Mouse (Mus musculus): ENCODE measurements around the gene Mink1.
"Not testable (repeated sequence)": the region's sequence is repeated elsewhere in the genome, so short reads cannot be mapped to it uniquely, and the experiment has no call there.

The Mink1 gene

DNA sequence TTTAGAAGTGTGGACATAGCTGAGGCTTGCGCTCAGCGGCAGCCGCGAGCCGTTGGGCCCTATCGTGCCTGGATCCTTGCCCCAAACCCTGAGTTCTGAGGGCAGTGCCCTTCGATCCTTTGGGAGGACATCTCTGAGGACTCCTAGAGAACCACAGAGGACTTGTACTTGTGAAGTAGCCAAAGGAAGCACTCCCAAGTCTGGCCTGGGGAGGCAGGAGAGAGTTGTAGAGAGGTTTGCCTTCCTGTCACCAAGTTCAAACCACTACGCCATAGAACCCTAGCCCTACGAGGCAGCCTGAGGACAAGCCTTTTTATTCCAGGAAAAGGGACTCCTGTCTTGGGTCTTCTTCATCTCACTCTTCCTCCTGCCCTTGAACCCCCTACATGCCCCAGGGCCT lies 5.1 kb upstream of the Mink1 start:
- DNase-seq (ENCODE audit: low read depth, low spot score), result no peak

DNA sequence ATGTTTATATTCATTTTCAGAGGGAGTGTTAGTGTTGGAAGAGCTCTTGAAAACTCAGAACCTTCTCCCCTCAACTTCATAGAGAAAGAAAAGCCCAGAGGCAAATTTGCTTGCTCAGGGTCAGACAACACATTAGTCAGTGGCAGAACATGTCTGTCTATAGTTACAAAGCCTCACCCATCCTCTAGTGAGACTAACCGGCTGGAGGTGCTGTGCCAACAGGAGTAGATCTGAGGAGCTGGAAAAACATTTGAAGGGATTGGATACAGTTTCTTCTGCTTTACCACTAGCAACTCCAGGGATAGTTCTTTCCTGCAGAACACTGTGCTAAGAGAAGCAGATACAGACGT lies 769 bp upstream of the Mink1 start:
- no peak for DNase-seq (ENCODE audit: low read depth, low spot score)

DNA sequence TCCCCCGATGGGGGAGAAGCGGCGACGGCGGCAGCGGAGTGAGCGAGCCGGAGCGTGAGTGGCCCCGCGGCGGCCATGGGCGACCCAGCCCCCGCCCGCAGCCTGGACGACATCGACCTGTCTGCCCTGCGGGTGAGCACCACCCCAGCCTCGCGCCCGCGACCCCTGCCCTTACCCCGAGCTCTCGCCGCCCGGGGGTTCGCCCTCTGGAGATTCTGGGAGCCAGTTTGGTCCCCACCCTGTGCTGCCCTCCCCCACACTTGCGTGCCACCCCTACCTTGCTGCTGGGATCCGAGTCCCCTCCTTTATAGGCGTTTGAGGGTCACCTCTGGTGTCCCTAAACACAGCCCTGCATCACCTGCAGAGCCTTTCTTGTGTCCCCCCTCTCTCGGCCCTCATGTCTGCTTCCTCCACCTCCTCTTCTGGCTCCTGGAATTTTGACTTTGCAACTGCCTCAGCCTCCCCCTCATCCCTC lies 351 bp downstream of the Mink1 start:
- DNase-seq (ENCODE audit: low read depth, low spot score), result peak; percentile 9

DNA sequence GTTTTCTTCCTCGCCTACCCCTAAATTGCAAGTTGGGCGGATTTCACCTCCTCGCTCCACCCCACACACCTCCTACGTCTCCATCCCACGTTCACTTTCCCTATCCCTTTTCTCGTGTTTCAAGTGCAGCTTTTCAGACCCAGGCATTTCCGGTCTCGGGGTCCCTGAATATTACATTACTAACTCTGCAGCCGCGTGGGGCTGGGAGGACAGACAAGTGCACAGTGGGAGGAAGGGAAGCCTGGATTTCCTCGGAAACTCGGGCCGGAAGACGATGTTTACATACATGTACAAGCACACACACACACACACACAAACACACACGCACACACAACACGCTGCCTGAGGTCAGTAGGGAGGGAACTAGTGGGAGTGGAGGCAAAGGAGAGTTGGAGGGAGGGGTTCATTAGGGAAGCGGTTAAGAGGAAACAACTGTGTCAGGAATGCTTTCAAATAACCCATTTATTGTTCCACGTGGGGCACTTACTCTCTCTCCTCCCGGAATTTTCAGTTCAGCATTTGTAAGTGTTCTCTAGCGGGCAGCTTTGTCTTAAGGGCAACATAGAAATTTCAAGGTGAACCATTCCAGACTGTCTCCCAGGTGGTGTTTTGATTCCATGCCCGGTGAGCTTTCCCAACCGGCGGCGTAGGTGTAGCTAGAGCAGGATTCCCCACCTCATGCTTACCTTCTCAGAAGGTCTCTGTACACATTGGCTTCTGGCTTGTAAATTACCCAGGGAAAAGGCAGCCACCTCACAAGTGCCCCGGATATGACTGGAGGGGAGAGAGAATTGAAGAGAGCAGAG lies 992 bp downstream of the Mink1 start:
- peak; percentile 26 for DNase-seq (ENCODE audit: low read depth, low spot score)

DNA sequence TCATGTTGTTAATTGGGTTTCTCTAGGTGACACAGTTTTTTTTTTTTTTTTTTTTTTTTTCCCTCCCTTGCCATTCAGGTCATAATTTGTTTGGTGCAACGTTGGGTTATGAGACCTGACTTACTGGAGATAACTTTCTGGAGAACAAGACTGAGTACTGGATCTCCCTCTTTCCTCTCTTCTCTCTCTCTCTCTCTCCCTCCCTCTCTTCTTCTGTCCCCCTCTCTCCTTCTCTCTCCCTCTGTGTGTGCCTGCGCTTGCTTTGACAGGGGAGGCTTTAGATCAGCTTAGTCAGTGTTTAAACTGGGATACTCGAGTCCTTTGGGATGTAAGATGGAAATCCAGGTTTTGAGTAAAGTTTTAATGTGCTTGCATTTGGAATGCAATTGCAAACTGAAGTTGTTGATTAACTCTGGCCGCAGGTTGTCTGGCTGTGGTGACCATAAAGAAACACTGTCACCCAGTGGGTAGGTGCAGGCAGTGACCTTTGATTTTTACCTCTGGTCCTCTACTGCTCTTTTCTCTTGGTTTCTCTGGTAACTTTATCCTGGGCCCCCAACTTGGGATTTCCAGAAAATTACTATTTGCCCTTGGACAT lies 1.7 kb downstream of the Mink1 start:
- no peak for DNase-seq (ENCODE audit: low read depth, low spot score)

DNA sequence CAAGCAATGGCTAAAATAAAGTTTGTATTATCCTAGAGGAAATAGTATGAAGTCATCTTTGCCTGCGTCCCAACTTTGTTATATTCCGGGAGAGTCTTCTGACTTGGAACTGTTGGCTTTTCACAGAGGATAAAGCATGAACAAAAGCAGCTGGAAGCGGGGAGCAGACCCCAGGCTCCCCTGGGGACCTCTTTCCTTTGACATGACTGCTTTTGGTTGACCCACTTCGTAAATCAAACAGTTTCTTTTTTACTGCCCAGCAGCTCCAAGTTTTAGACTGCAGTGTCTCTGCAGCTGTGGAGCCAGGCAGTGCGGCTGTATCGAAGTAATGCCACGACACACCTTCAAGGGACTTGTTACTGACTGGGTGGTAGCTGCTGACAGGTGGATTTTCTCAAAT lies 3.9 kb downstream of the Mink1 start:
- peak; percentile 13 for DNase-seq (ENCODE audit: low read depth, low spot score)

DNA sequence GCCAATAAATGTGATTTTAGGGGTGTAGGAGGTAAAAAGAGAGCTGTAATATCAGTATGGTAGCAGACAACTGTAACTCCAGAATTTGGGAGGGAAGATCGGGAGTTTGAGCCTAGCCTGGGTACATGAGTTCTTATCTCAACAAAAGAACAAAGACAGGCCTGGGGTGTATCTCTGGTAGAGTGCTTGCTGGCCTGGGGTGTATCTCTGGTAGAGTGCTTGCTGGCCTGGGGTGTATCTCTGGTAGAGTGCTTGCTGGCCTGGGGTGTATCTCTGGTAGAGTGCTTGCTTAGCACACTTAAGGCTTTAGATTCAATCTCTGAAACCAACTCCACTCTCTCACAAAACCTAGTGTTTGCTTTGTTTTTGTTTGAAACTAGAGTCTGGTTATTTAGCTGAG lies 7.9 kb downstream of the Mink1 start:
- not testable (repeated sequence) for DNase-seq (ENCODE audit: low read depth, low spot score)

DNA sequence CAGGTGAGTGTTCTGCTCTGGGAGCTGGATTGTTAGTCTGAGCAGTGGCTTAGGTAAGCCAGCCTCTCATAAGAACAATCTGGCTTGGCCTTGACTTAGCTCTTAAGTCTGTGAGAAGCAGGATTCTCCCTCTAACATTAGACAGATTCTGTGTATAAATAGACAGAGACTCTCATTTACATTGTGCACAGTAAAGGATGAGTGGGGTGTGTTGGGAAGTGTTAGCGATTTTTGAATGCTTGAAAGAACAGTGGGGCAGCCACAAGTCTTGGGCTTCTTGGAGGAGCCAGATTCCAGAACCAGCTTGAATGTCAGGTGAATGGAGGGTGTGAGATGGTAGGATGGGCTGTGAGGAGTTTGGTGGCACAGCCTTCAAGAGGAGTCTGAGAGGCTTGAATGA lies 9.0 kb downstream of the Mink1 start:
- DNase-seq (ENCODE audit: low read depth, low spot score), result no peak

DNA sequence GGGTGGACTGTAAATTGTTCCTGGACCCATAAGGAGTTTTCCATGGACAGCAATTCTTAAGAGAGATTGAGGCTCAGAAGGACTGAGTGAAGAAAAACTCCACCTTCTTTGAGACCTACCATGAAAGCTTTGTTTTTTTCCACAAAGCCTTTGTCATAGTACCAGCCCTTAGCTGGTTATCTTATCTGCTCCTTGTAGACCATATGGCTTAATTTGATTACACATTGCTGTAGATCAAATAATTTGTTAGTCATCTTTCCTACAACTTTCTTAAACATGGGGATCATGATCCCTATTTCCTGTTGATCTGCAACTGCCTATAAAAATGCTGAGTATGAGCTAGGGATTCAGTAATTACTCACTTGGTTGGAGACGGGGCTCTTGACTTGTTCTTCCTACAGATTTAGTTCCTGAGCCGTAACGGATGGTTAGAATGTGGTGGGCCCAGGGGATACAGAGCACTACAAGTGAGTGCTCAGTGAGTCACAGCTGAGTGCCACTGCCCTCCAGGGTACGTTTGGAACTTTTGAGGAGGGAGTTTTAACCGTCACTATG lies 9.7 kb downstream of the Mink1 start:
- DNase-seq (ENCODE audit: low read depth, low spot score), result no peak

DNA sequence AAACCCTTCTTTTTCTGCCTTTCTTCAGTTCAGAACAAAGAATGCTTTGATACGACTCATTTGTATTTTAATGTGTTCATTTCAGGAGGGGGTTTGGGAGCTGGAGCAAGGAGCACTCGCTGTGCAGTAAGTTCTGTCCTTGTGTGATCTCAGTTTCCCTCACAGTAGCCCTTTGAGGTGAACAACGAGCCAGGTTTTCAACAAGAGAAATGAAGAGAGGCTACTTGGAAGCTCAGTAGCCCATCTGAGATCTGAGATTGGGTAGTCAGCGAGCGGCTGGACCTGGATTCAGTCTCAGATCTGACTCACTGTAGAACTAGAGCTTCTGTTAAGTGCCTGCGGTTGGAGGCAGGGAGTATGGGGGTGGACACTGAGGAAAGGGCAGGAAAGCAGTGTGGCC lies 11.2 kb downstream of the Mink1 start:
- DNase-seq (ENCODE audit: low read depth, low spot score), result no peak

DNA sequence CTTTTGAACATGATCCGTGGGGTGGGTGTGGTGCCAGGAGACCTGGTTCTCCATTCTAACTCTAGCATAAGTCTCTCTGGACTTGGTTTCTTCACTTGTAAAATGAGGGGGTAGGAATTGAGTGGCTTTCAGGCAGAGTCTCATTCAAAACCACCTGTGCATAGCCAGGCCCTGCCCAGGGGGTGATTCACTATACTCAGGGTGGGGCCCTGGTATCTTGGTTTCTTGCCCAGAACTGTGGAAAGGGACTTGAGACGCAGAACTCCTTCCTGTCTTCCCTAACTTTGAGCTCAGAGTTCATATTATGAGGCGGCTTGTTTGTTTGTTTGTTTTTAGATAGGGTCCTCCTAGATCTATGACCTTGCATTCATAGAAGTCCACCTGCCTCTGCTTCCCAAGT lies 14.5 kb downstream of the Mink1 start:
- DNase-seq (ENCODE audit: low read depth, low spot score), result no peak

DNA sequence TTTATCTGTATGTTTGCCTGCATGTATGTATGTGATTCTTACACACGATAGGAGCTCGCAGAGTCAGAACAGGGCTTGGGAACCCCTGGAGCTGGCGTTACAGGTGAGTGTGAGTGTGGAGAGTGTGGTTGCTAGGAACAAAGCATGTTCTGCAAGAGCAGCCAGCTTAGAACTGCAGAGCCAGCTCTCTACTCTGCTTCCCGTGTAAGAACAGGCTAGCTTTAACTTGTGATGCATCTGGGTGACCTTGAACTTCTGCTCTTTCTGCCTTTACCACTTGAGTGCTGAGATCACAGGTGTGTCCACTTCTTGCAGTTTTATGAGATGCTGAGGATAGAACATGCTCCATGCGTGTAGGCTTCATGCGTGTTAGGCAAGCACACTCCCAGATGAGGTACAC lies 16.3 kb downstream of the Mink1 start:
- DNase-seq (ENCODE audit: low read depth, low spot score), result no peak

DNA sequence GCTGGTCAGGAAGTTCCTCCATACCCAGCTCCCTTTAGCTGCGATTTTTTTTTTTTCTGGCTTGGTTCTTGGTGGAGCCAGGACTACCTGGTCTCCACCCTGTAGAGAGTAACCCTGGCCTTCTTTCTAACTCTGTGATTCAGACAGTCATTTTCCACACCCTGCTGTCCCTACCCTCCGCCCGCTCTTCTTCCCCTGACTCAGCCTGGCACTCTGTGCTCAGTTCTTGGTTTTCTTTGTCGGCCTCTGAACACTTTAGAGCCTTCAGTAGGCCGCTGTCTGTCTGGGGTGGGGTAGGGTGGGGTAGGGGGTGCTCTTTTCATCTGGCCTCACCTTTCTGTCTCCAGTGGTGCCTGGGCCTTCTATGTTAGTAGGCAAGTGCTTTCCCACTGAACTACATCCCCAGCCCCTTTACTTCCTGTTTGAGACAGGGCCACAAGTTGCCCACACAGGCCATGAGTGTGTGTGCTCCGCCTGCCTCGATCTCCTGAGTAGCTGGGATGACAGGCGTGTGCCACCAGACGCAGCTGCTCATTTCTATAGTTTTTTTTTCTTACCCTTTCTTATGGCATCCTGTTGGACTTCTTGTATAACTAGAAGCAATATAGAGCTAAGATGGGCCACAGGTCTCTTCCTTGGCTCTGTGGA lies 17.2 kb downstream of the Mink1 start:
- DNase-seq (ENCODE audit: low read depth, low spot score), result no peak

DNA sequence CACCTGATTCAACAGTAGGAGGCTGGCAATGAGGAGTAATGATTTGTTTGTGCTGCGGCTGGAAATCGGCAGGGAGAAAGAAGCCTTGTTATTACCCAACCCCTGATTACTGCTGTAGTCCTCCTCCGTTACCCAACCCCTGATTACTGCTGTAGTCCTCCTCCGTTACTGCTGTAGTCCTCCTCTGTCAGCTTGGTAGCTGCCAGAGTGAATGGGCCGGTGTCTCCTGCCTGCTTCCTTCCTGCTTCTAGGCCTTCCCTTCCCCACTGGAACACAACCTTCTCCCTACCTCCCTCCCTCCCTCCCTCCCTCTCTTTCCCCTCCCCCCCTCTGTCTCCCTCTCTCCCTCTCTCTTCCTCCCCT lies 17.7 kb downstream of the Mink1 start:
- DNase-seq (ENCODE audit: low read depth, low spot score), result no peak

DNA sequence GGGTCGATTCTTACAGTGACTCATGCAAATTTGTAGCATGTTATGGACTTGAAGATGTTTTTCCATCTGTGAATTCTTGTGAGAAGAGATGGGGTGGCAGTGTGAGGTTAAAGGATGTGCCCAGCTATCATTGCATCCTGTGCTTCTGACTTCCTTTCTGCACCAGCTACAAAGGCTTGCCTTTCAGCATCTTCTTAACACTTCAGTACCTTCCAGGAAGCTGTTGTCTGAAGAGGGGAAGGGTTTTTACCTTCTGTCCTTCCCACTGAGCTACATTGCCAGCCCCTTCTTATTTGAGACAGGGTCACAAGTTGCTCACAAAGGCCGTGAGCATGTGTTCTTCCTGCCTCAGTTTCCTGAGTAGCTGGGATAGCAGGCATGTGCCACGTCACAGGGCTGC lies 18.2 kb downstream of the Mink1 start:
- DNase-seq (ENCODE audit: low read depth, low spot score), result no peak

DNA sequence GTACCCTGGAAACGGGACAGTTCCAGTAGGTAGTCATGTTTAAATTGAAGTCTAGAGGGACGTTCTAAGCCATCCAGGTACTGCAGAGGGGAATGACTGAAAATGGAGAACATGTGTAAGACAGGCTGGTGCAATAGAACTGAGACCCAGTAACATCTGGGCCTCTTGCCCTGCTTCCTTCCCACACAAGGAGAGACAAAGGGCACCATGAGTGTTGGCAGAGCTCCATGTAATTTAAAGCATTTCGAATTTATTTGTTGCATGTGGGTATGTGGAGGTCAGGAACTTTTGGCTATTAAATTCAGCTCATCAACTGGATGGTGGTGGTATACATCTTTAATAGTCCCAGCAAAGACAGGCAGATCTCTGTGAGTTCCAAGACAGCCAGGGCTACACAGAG lies 19.5 kb downstream of the Mink1 start:
- no peak for DNase-seq (ENCODE audit: low read depth, low spot score)

DNA sequence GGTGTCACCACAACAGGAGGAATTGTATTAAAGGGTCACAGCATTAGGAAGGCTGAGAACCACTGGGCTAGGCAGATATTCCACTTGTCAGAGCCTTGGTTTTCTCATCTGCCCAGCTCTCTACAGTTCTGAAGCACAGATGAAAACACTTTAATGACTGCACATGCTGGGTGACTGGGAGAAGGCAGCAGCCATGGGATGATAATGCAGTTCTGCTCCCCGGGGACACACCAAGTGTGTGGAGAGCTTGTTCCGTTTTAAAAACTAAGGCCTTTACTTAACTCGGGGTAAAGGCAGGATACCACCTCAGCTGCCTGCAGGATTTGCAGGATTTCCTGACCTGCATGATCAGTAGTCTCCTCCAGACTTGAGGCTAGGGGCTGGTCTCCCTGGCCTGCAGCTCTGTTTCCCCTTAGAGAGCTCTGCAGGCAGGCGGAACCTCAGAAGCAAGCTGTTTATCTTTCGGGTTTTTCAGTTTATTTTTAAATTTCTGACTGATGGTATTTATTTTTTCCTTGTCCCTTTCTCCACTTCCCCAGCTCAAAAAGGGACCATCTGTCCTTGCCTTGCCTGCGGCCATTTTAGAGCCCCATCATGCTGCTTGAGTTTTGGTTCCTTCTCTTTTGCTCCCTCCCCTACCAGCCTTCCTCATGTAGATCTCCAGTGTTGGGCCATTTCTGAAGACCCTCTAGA lies 20.5 kb downstream of the Mink1 start:
- no peak for DNase-seq (ENCODE audit: low read depth, low spot score)

DNA sequence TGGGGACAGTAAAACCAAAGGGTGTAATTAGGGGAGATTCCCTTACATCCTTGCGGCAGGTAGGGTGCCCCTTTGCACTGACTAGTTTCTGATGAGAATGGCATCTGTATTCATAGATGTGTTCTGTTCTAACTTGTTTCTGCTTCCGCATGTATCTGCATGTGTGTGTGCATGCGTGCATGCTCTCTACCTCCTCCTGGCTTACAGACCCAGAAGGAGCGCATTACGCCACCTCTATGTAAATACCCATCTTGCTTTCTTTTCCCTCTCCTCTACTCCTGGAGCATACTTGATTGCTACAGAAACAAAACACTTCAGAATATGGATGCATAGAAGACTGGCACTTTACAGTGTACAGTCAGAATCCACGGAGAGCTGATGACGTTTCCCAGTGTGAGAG lies 21.1 kb downstream of the Mink1 start:
- DNase-seq (ENCODE audit: low read depth, low spot score), result no peak

DNA sequence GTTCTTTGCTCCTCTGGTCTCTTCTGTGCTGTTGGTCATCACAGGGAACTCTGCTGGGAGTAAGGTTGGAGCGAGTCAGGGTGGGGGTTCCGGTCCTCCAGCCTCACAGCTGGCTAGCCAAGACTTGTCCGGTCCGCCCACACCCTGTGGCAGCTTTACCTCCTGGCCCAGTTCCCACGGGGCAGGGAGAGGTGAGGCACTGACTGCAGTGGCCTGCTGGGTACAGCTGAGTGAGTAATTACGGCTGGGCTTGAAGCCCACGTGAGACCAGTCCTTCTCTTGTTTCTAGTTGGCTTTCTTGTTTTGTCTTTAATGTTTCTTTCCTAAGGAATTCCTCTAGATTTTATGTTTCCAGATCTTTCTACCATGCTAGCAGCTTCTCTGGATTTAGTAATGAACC lies 22.8 kb downstream of the Mink1 start:
- DNase-seq (ENCODE audit: low read depth, low spot score), result no peak

DNA sequence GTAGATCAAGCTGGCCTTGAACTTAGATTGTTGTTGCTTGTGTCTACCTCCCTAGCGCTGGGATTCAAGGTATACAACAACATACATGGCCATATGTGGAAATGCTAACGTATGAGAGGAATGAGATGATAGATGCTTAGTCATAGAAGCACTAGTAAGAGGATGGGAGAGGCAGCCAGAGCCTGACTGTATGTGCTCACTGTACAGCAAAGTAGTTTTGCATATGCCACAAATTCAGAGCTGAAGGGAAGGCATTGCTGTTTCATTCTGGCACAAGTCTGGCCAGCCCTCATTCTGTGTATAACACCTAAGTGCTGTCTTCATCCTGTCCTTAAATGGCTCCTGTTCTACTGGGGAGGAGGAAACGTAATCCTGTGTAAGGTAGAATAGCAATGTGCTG lies 23.6 kb downstream of the Mink1 start:
- no peak for DNase-seq (ENCODE audit: low read depth, low spot score)

DNA sequence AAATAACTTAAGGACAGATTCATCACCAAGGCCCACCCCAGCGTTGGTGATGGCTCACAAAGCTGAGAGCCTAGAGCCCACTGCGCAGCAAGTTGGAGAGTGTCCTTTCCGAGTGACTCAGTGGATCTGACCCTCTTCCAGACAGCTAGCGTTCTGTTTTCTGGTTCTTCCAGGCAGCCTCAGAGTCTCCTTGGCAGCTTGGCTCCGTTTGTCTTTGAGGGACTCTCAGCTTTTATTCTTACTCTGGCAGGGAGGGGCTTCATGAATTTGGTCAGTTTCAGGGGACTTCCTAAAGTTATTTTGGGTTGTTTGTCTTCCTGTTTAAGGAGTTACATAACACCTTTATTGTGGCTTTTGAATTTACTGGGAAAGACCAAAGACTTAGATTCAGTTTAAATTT lies 24.3 kb downstream of the Mink1 start:
- DNase-seq (ENCODE audit: low read depth, low spot score), result no peak

DNA sequence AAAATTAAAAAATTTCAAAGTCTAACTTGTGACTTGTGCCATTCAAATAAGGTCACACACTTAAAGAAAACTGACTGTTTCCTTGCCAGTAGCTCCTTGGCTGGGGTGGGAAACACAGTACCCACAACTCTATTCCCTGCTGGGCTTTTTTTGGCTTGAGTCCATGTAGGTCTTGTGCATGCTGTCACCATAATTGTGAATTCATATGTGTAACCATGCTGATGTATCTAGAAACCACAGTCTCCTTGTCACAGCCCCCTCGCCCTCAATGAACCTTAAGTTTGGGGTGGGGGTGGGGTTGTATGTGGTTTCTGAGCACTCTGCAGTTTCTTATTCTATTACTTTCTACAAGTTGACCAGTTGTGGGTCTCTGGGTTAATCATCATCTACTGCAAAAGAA lies 29.1 kb downstream of the Mink1 start:
- no peak for DNase-seq (ENCODE audit: low read depth, low spot score)

Measured in embryo, embryonic 11.5 days (tissue).